Mouse (Mus musculus): Measurements from ENCODE around the gene Zfyve27.

The Zfyve27 gene

DNA sequence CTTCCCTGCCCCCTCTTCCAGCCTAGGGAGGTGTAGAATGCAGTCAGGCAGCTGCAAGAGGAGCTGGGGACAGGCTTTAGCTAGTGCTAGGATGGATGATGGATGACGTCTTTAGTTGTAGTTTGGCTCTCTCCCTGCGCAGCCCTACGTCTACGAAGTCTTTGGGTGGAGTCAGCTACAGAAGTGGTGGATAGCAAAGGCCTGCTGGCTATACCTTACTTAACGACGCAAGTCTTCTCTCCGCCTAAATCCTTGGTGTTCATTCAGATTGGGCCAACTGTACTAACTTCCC lies 15.2 kb upstream of the Zfyve27 start:
- ChIA-PET POLR2A (interaction anchor here (0.7 to 19.8 kb wide), 28 partner anchors 8 to 237 kb away, joined by 3 to 403 read pairs (median 6); partner anchors contain the start of genes Avpi1 (in 3 of the 4), Pi4k2a (in 2 of the 4) and Pgam1 (in 1 of the 4)), CTCF (interaction anchor here (0.6 to 7.8 kb wide), 8 partner anchors 17 to 291 kb away, joined by 3 to 79 read pairs (median 4); partner anchors contain the start of genes Ankrd2 (in 1 of the 4), Avpi1 (in 1 of the 4) and Zfyve27 (in 1 of the 4))

DNA sequence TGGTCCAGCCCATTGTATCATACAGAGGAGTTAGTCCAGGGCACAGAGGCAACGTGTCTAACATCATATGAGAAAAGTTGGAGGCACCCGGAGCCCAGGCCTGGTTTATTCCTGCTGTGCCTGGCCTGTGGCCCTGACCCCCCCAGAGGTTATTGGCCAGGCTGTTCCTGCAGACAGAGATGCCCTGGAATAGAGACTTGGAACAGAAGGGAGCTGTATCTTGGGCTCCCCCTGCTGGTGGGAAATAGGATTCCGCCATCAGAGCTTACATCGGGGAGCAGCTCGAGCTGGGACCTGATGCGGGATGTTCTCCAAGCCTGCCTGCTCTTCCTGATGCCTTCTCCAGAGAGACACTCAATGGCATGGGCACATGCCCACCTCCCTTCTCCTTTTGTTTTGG lies 11.8 kb upstream of the Zfyve27 start:
- CTCF ChIA-PET: interaction anchor here (0.5 to 7.8 kb wide), 88 partner anchors 9 to 647 kb away, joined by 3 to 79 read pairs (median 4); partner anchors contain the start of genes Ankrd2 (in 3 of the 4), Hoga1 (in 3 of the 4), Avpi1 (in 2 of the 4) and Pi4k2a (in 2 of the 4)

DNA sequence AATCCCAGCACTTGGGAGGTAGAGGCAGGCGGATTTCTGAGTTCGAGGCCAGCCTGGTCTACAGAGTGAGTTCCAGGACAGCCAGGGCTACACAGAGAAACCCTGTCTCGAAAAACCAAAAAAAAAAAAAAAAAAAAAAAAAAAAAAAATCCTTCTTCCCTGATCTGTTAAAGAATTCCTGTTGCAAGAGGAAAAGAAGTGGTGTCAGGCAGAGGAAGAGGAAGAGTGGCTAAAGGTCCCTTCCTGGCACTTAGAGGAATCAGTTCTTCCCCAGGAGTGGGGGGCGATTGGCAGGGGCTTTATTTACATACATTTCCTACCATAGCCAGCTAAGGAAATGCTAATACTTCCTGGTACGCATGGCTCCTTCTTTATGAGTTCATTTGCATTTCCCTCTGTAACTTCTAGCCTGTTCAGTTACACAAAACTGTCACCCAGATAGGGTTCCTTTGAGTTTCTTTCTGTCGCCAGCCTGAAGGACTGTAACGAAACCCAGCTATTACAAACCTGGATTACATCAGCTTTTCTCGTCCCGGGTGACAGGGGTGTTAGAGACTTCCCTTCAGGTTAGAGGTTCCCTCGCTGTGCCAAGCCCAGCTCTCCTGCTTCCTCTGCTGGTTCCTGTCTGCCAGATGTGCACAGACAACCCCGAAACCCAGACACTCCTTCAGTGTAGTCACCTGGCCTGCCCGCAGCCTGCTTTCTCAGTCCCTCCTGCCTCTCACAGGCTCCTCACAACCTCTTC lies 6.1 kb upstream of the Zfyve27 start:
- POLR2A ChIA-PET: interaction anchor here (0.5 to 4.1 kb wide), 30 partner anchors 8 to 386 kb away, joined by 3 to 24 read pairs (median 4); partner anchors contain the start of genes Avpi1 (in 3 of the 4), Marveld1 (in 2 of the 4) and Pi4k2a (in 1 of the 4)
- CTCF ChIA-PET: interaction anchor here in 2 of 4 experiments (0.6 to 1.5 kb wide), 7 partner anchors 9 to 512 kb away, joined by 3 to 5 read pairs (median 4); partner anchors contain the start of gene Ankrd2 (in 1 of the 2)

More for the DNA sequence above, 11.8 kb upstream of the Zfyve27 start:
- POLR2A ChIA-PET: interaction anchor here (0.7 to 19.8 kb wide), 41 partner anchors 10 to 252 kb away, joined by 3 to 403 read pairs (median 4); partner anchors contain the start of genes Avpi1 (in 3 of the 4), Pi4k2a (in 3 of the 4), Ankrd2 (in 2 of the 4) and 4933411K16Rik (in 1 of the 4)

DNA sequence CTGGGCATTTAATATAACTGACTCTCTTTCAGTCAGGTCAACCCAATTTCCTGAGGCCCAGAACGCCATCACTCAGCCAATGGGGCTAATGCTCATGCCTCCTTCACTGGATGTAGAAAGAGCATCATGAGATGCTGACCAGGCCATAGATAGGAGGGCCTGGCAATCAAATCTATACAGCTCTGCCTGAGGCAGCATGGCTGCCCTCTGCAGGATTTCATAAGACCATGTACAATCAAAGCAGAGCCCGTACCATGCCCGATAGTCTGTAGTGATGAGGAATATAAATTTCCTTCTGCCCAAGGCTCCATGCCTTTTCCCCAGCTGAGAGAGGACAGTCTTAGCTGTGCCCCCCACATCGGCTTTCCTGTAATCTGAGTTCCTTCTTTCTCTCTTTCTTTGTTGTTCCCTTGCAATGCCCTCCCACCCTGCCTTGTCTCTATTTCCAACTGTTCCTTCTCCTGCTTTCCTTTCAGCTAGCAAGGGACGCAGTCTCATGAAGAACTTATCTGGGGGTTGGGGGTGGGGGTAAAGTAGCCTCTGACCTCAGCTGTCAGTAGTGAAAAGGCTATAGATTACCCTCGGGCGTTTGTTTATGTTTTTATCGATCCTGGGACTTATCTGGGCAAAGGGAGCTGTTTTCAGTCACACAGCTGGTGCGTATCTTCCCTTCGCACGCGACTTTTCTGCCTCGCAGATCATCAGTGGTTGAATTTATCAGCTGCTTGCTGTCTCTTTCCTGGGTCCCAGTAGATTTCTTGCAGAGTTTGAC lies 5.3 kb upstream of the Zfyve27 start:
- POLR2A ChIA-PET: interaction anchor here in 3 of 4 experiments (0.5 to 4.1 kb wide), 32 partner anchors 9 to 387 kb away, joined by 3 to 24 read pairs (median 4); partner anchors contain the start of genes Avpi1 (in 3 of the 3), Marveld1 (in 2 of the 3) and Pi4k2a (in 1 of the 3)
- CTCF ChIA-PET: interaction anchor here in 3 of 4 experiments (0.6 to 1.5 kb wide), 10 partner anchors 8 to 219 kb away, joined by 3 to 5 read pairs (median 4); partner anchors contain the start of genes Ankrd2 (in 1 of the 3) and Avpi1 (in 1 of the 3)

DNA sequence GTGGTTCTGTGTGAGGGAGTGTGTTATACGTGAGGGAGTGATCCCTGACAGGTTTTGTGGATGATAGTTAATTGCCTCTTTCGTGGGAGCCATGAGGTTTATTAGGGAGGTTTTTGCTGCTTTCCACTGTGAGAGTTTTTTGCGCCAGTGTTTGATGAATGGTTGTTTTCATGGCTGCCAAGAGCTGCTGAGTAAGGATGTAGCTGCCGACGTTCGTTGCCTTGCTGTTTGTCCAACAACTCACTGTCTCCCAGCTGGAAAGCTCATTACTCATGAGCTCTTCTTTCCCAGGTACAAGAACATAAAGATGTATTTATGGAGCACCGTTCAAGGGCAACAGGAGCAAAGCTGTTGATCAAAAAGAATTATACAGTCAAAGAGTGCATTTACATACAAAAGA lies 437 bp downstream of the Zfyve27 start:
- CTCF ChIA-PET: interaction anchor here (0.6 to 8.4 kb wide), 8 partner anchors 12 to 129 kb away, joined by 3 to 79 read pairs (median 3); partner anchors contain the start of genes Ankrd2 (in 1 of the 4) and Marveld1 (in 1 of the 4)
- POLR2A ChIA-PET: interaction anchor here in 3 of 4 experiments (1.1 to 4.4 kb wide), 6 partner anchors 12 to 74 kb away, joined by 3 to 18 read pairs (median 12); partner anchors contain the start of genes Marveld1 (in 2 of the 3), Avpi1 (in 1 of the 3) and Pi4k2a (in 1 of the 3)

DNA sequence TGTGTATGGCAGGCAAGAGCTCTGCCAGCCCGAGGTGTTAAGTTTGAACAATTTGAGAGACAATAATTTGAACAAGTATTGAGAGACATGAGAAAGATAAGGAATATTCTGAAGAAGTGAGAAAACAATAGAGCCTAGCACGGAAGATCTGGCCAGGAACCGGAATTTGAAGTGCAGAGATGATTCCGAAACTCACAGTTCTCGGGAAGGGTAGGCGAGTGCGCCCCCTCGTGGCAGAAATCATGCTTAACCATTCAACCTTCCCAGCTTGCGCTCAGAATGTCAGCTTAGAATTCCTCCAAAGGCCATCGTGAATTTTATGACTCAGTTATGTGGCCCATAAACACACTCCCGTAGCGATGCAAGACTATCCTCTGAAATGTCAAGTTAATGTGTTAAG lies 2.4 kb downstream of the Zfyve27 start:
- CTCF ChIA-PET: interaction anchor here (0.5 to 8.4 kb wide), 66 partner anchors 8 to 1404 kb away, joined by 3 to 79 read pairs (median 4); partner anchors contain the start of genes Ankrd2 (in 4 of the 4), Hoga1 (in 4 of the 4), Pi4k2a (in 3 of the 4) and 4933411K16Rik (in 2 of the 4)

DNA sequence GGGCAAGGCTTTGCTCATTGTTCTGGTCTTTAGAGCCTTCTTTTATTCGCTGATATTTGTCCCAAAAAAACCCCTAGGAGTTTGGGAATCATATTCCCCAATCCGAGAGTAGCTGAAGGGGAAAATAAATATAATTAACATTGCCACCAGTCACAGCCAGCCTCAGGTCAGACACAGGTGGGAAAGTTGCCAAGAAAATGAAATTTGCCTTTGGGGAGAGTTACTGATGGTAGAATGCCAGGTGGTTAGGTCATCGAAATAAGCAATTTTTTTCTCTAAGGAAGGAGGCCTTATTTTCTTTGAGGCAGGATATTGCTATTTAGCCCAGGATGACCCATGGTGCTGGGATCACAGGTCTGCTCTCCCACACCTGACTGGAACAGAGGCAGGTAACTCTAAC lies 3.0 kb downstream of the Zfyve27 start:
- CTCF ChIA-PET: interaction anchor here (0.5 to 8.4 kb wide), 50 partner anchors 9 to 604 kb away, joined by 3 to 79 read pairs (median 4); partner anchors contain the start of genes Hoga1 (in 4 of the 4), Ankrd2 (in 3 of the 4), 4933411K16Rik (in 2 of the 4) and Avpi1 (in 2 of the 4)
- POLR2A ChIA-PET: interaction anchor here (0.7 to 4.4 kb wide), 15 partner anchors 9 to 131 kb away, joined by 3 to 18 read pairs (median 5); partner anchors contain the start of genes Marveld1 (in 2 of the 4), Ankrd2 (in 1 of the 4) and Pi4k2a (in 1 of the 4)

More for the DNA sequence above, 2.4 kb downstream of the Zfyve27 start:
- POLR2A ChIA-PET: interaction anchor here (0.6 to 4.4 kb wide), 26 partner anchors 9 to 130 kb away, joined by 3 to 18 read pairs (median 4); partner anchors contain the start of genes Marveld1 (in 2 of the 4), Ankrd2 (in 1 of the 4), Avpi1 (in 1 of the 4) and Pi4k2a (in 1 of the 4)

DNA sequence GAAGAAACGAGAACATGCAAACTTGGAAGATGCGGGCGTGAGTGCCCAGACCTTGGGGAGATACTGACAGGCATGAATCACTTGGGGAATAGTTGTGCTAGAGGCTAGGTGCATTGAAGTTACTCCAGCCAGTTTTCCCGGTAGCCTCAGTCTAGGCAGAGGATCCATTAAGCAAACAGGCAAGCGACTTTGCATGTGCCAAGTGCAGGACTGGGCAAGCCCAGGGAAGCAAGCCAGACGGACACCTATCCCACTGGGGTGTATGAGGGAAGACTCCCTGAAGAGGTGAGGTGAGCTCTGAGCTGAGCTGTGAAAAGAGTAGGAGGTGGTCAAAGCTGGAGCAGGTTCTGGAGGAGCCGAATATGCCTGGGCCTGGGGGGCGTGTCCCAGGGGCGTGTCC lies 3.7 kb downstream of the Zfyve27 start:
- ChIA-PET CTCF (interaction anchor here in 2 of 4 experiments (1.1 to 8.4 kb wide), 3 partner anchors 15 to 132 kb away, joined by 4 to 79 read pairs (median 4); partner anchors contain the start of gene Marveld1 (in 1 of the 2)), POLR2A (interaction anchor here in 2 of 4 experiments (1.1 to 4.4 kb wide), 4 partner anchors 12 to 96 kb away, joined by 3 to 17 read pairs (median 4); partner anchors contain the start of genes Marveld1 (in 1 of the 2) and Pi4k2a (in 1 of the 2))

DNA sequence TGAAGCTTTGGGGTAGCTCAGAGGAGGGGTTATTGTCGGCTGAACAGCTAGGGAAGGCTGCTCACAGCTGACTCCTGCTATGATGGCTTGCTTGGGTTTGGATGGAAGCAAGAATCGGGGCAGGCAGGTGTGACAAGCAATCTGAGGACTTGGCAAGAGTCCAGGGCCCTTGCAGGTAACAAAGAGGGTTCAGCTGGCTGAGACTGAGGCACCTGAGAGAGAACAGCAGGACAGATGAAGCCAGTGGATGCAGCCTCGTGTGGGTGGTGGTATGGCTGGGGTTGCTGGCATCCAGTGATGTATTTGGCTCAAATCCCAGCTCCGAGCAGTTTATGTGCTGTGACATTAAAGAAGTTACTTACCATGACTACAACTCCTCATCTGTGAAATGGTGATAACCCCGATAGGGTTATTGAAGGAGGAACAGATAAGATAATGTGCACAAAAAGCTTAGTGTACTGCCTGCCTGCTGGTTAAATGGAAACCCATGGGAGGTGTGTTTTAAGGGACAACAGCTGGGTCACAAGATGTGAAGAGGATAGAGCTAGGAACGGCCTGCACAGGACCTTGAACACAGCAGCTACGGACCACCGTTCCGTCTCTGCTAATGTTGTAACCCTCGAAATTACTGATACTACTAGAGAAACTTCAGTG lies 5.7 kb downstream of the Zfyve27 start:
- ChIA-PET CTCF (interaction anchor here (0.6 to 8.4 kb wide), 19 partner anchors 13 to 618 kb away, joined by 3 to 79 read pairs (median 6); partner anchors contain the start of genes Ankrd2 (in 2 of the 4), Hoga1 (in 1 of the 4) and Marveld1 (in 1 of the 4)), POLR2A (interaction anchor here in 3 of 4 experiments (0.6 to 3.8 kb wide), 39 partner anchors 10 to 610 kb away, joined by 3 to 24 read pairs (median 5); partner anchors contain the start of genes Avpi1 (in 3 of the 3), Pi4k2a (in 2 of the 3), Exosc1 (in 1 of the 3) and Hoga1 (in 1 of the 3))

DNA sequence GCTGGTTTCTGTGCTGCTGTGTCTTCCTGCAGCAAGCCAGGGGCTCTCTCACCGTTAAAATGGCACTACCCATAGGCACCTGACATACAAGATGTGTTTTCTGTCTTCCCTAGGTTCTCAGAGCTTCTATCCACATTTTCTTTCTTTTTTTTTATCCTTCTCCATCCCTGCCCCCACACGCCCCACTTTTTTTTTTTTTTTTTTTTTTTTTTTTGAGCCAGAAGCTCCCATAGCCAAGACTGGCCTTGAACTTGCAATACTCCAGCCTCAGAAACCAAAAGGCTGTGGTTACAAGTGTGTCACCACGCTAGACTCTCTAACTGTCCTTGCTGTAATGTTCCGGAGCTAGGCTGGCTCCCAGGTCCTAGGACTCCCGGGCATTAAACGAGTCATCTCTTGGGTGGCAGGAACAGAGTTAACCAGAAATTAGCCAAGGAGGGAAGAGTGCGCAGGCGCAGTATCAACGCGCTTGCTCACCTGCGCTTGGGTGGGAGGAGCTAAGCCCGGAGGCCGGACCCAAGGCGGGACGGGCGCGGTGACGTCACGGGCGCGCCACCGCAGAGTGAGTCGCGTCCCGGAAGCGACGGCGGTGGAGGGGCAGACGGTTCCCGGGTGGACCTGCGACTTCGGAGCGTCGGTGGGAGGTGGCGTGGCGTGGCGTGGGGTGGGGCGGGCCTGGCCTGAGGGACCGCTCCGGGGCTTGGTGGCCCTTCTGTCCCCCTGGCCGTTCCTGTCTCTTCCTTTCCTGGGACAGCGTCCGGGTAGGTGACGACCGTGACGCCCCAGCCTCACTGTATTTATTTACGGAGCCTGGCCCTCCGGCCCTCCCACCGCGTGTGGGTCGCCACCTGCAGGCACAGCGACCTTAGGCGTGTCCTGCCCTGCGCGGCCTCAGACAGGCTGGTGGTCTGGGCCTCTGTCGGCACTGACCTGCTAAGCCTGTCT lies 6.5 kb downstream of the Zfyve27 start:
- CTCF ChIA-PET: interaction anchor here (0.6 to 8.4 kb wide), 38 partner anchors 12 to 611 kb away, joined by 3 to 79 read pairs (median 4); partner anchors contain the start of genes Ankrd2 (in 2 of the 4), Hoga1 (in 2 of the 4), Avpi1 (in 1 of the 4) and Hps1 (in 1 of the 4)
- POLR2A ChIA-PET: interaction anchor here in 3 of 4 experiments (0.6 to 3.8 kb wide), 73 partner anchors 9 to 638 kb away, joined by 3 to 24 read pairs (median 5); partner anchors contain the start of genes Avpi1 (in 3 of the 3), Pi4k2a (in 3 of the 3), Exosc1 (in 2 of the 3) and Hoga1 (in 2 of the 3)

DNA sequence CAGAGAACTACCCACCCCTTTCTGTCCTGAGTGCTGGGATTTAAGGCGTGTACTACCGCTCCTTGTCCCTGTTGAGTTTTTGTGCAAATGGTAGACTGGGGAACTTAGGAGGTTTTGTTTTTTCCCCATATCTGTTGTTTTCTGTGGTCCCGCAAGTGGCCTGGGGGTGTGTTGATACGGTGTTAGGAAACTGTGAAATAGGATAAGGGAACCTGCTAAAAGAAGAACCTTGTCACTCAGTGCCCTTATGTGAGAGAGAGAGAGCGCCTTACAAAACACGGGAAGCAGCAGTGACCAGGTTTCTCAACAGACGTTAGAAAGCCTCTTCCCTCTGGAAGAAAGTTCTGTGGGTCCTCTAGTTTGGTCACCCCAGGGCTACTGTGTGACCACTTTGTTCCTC lies 13.1 kb downstream of the Zfyve27 start:
- POLR2A ChIA-PET: interaction anchor here in 3 of 4 experiments (0.6 to 0.7 kb wide), 3 partner anchors 25 to 435 kb away, joined by 3 to 4 read pairs (median 3); partner anchors contain the start of gene Loxl4 (in 1 of the 3)
- CTCF ChIA-PET: interaction anchor here in 1 of 4 experiments (0.6 to 1.7 kb wide), 4 partner anchors 11 to 254 kb away, joined by 3 to 5 read pairs (median 4); partner anchors contain the start of gene Ankrd2

DNA sequence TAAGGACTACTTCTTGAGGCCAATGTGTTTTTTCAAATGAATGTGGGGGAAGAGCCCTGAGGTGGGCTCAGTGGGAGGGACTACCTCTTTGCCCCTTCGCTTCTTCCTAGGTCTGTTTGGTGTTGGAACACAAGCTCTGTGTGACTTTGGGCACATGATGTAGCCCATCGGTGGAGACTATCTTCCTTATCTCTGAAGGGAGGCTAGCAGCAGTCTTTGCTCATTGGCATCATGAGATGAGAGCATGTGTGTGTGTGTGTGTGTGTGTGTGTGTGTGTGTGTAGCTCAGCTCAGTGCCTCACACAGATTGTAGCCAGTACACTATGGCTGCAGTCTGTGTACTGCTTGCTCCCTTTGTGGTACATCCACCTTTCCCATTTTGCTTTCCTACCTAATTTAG lies 13.7 kb downstream of the Zfyve27 start:
- ChIA-PET POLR2A (interaction anchor here in 2 of 4 experiments (0.7 to 1.2 kb wide), 3 partner anchors 142 to 435 kb away, joined by 3 to 4 read pairs (median 3); partner anchors contain the start of gene Loxl4 (in 1 of the 2)), CTCF (interaction anchor here in 1 of 4 experiments (0.9 kb wide), 1 partner anchor 133 kb away, joined by 3 read pairs; no protein-coding TSS in a partner anchor)

DNA sequence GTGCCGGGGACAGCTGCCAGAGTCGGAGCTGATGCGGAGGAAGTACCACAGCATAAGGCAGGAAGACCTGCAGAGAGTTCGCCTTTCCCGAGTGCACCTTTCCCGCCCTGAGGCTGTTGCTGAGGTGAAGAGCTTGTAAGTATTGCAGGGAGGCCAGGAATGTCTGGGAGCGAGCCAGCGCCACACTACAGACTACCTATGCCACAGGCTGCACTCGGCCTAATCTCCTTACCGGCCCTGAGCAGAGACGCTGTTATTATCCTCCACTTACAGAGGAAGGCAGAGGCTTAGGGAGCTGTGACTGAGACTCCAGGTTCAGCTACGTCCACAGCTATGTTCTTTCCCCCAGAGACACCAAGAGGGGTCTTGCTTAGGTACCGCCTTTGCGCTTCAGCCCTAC lies 15.6 kb downstream of the Zfyve27 start:
- POLR2A ChIA-PET: interaction anchor here in 2 of 4 experiments (0.9 to 1.4 kb wide), 6 partner anchors 9 to 61 kb away, joined by 3 to 5 read pairs (median 4); no protein-coding TSS in a partner anchor
- CTCF ChIA-PET: interaction anchor here in 2 of 4 experiments (0.9 to 1.6 kb wide), 5 partner anchors 14 to 250 kb away, joined by 3 to 5 read pairs (median 3); no protein-coding TSS in a partner anchor

DNA sequence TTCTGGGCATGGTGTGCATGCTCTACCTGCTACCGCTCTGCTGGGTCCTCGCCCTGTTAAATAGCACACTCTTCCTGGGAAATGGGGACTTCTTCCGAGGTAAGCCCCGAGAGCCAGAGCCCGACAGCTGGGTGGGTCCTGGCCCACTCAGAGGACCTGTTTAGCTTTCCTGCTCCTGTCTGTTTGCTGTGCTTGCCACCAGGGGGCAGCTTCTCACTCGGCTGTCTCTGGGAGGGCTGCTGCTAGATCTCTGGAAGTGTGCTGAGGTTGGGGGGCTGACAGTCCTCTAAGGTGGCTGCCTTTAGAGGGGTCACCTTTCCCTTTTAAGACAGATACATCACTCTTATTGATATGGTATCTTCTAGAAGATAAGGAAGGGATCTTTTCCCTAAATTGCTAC lies 18.9 kb downstream of the Zfyve27 start:
- CTCF ChIA-PET: interaction anchor here (0.6 to 2.8 kb wide), 86 partner anchors 8 to 977 kb away, joined by 3 to 21 read pairs (median 4); partner anchors contain the start of genes Ankrd2 (in 3 of the 4), Hoga1 (in 1 of the 4), Pi4k2a (in 1 of the 4) and Pyroxd2 (in 1 of the 4)
- POLR2A ChIA-PET: interaction anchor here in 3 of 4 experiments (0.5 to 1.6 kb wide), 7 partner anchors 12 to 202 kb away, joined by 3 to 5 read pairs (median 4); no protein-coding TSS in a partner anchor

Data from embryonic stem cell, embryonic (primary cell).